Mouse (Mus musculus): ENCODE results near the gene Rtn2. TPM values are rescaled to one million over a fixed set of nuclear protein-coding genes. Genes with fewer than 3 reads are reported as not detected.

The Rtn2 gene
- total RNA-seq (2021) = 100 to 1,000 TPM; 137 to 148 TPM

- intact Hi-C loops (cut with DNase I) = loop anchor here (5.0 kb wide), 1 partner anchor 105 kb away; the partner anchor contains the start of gene Eml2
- DNase-seq = peak; percentile 62 to 68
Measured at GRCm38 (mm10) chr7:19282385-19282784, at the start of gene Rtn2. Gene Rtn2, plus strand, starts transcription at chr7:19282624.

- intact Hi-C loops (cut with DNase I) = loop anchor here (5.0 kb wide), 1 partner anchor 123 kb away; the partner anchor contains the start of genes Cd3eap and Ppp1r13l
- DNase-seq = no peak
Measured at GRCm38 (mm10) chr7:19234652-19235051, 47.8 kb upstream of the Rtn2 start.

DNA sequence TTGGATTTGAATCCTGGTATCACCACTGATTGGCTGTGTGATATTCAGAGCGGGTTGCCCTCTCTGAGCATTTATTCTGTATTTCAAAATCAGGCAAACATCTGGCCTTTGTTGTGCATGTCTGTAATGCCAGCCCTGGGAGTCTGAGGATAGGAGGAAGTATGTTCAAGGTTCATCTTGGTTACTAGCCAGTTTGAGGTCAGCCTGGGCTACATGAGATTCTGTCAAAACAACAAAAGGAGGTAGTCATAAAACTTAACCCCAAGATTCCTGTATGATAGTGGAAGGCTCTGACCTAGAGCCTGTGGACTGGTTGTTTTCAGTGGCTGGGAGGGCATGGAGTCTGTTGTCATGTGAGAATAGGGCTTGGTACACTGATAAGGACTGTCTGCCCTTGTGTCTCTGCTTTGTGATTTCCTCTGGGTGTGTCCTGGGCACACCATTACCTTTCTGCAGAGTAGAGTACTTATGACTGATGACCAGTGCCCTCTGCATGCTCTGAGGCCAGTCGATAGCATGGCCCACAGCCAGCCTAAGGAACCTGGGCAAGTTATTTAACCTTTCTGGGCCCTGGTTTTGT, 47.2 kb upstream of the Rtn2 start:
- intact Hi-C loops (cut with DNase I) = loop anchor here (5.0 kb wide), 1 partner anchor 122 kb away; the partner anchor contains the start of genes Cd3eap and Ppp1r13l
- DNase-seq = no peak

DNA sequence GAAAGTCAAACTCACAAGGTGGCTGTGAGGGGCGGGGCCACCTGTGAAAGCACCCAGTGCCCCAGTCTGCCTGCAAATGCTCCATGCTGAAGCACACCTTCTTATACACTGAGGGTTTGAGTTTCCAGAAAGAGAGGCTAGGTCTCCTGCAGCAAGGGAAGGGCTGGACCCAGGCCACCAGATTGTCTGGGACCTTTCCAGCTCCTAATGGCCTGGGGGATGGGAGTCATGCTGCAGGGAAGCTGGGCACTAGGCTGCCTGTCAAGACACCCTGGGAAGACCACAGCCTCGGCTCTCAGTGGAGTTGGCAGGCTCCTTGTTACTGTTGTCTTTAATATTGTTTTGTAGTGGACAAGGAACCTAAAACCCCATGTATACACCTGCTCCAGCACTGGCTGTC, 46.0 kb upstream of the Rtn2 start:
- DNase-seq = peak; percentile 39 to 46
- intact Hi-C loops (cut with DNase I) = loop anchor here (5.0 kb wide), 1 partner anchor 121 kb away; the partner anchor contains the start of genes Cd3eap and Ppp1r13l

GRCm38 (mm10) chr7:19238344-19238743, 44.1 kb upstream of the Rtn2 start:
- peak in 1 of 2 experiments; percentile 22 for DNase-seq
- intact Hi-C loops (cut with DNase I) = loop anchor here (5.0 kb wide), 1 partner anchor 119 kb away; the partner anchor contains the start of genes Cd3eap and Ppp1r13l

DNA sequence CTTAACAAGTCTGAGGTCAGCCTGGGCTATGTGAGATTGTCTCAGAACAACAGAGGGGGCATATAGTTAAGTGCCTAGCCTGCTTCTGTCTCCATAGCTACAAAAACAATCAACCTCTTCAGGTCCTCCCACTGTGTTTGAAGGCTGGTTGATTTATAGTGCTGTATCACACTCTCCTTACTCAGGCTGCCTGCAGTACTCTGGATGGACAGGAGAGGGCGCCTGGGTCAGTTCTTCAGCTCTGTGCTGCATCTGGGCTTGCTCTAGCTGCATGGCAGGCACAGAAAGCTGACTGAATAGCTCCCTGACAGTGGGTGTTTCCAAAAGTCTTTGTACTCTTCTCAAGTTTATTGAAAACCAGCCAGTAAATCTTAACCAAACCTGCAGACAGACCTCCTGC, 43.0 kb upstream of the Rtn2 start:
- peak; percentile 89 to 96 for DNase-seq
- intact Hi-C loops (cut with DNase I) = loop anchor here (1.0 to 5.0 kb wide), 3 partner anchors 44 to 118 kb away; partner anchors contain the start of genes Cd3eap and Ppp1r13l

DNA sequence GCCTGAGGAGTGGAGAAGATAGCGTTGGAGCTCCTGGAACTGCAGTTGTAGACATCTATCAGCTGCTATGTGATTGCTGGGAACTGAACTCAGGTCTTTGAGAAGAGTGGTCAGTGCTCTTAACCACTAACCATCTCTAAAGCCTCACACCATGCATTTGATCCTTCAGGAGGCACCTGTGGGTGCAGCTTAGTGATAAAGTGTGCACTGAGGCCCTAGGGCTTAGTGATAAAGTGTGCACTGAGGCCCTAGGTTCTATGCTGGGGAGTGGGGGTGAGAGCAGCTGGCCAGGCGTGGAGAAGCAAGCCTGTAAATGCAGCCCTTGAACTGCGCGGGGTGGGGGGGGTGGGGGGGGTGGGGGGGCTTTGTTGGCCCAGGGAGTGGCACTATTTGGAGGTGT, 42.4 kb upstream of the Rtn2 start:
- intact Hi-C loops (cut with DNase I) = loop anchor here (1.0 to 5.0 kb wide), 4 partner anchors 17 to 117 kb away; partner anchors contain the start of genes Cd3eap and Ppp1r13l
- DNase-seq = no peak

GRCm38 (mm10) chr7:19240905-19241463, 41.4 kb upstream of the Rtn2 start:
- no peak for DNase-seq
- intact Hi-C loops (cut with DNase I) = loop anchor here (2.0 kb wide), 1 partner anchor 16 kb away; no protein-coding TSS in a partner anchor

- intact Hi-C loops (cut with DNase I) = no loop called here
- no peak for DNase-seq
Measured at GRCm38 (mm10) chr7:19242005-19242404, 40.4 kb upstream of the Rtn2 start.

DNA sequence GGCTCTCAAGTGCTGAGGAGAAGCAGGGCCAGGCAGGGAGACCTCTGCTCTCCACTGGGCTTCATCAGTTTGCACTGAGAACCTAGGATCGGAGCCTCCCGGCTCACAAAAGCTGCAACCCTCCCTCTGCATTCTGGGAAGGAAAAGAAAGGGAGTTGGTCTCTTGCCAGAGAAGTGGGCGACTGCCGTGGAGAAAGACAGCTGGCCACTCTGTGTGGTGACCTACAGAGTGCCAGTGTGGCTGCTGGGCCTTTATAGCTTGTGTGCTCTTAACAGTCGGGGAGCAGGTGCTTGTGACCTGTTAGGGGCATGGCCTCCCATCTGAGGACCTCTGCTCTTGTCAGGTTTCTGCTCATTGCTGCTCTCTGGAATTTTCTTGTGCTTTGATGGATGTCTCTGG, 38.6 kb upstream of the Rtn2 start:
- intact Hi-C loops (cut with DNase I) = no loop called here
- DNase-seq = no peak

- no peak for DNase-seq
- intact Hi-C loops (cut with DNase I) = no loop called here
Measured at GRCm38 (mm10) chr7:19245083-19245482, 37.3 kb upstream of the Rtn2 start.

DNA sequence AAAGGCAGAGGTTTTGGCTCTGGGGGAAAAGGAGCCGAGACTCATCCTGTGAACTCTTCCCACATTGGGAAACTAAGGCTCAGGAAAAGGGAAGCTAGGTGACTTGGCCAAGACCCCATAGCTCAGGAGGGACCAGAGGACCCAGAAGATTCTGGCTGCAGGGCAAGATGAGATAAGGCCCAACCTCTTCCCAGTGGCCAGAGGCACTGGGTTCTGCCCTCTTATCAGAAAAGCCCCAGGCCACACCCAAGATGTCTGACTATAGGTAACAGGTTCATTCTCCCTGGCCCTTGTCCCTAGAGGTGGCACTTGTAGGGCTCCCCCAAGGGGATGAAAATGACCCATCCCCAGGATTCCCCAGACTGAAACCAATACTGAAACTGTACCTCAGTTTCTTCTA, 35.6 kb upstream of the Rtn2 start:
- DNase-seq = no peak
- intact Hi-C loops (cut with DNase I) = no loop called here

DNA sequence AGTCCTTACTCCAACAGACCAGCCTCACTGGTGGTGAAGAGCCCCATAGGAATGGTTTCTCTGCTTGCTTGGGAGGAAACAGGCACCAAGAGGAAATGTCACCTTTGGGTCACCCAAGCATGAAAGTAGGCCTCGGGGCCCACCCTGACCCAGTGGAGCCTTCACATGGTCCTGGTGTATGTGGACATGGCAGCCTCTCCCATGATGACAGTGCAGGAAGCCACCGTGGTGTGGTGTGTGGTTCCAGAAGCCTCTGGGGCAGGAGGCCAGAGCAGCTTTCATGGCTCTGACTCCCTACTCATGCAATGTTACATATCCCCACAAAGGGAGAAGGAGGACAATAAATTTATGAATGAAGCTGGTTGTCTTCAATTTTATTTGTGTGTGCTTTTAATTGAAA, 34.9 kb upstream of the Rtn2 start:
- no peak for DNase-seq
- intact Hi-C loops (cut with DNase I) = no loop called here

GRCm38 (mm10) chr7:19252078-19252477, 30.3 kb upstream of the Rtn2 start:
- intact Hi-C loops (cut with DNase I) = no loop called here
- DNase-seq = no peak

- intact Hi-C loops (cut with DNase I) = no loop called here
- DNase-seq = no peak
Measured at GRCm38 (mm10) chr7:19253437-19253836, 29.0 kb upstream of the Rtn2 start.

GRCm38 (mm10) chr7:19255395-19255794, 27.0 kb upstream of the Rtn2 start:
- intact Hi-C loops (cut with DNase I) = no loop called here

GRCm38 (mm10) chr7:19256567-19256966, 25.9 kb upstream of the Rtn2 start:
- intact Hi-C loops (cut with DNase I) = loop anchor here (2.0 kb wide), 1 partner anchor 16 kb away; no protein-coding TSS in a partner anchor
- no peak for DNase-seq

More at GRCm38 (mm10) chr7:19255395-19255794, 27.0 kb upstream of the Rtn2 start:
- DNase-seq = no peak

- DNase-seq = peak; percentile 63 to 66
- intact Hi-C loops (cut with DNase I) = loop anchor here (2.0 kb wide), 1 partner anchor 17 kb away; no protein-coding TSS in a partner anchor
Measured at GRCm38 (mm10) chr7:19257390-19258022, 24.9 kb upstream of the Rtn2 start.

- no peak for DNase-seq
- intact Hi-C loops (cut with DNase I) = no loop called here
Measured at GRCm38 (mm10) chr7:19258336-19258735, 24.1 kb upstream of the Rtn2 start.

- DNase-seq = no peak
- intact Hi-C loops (cut with DNase I) = no loop called here
Measured at GRCm38 (mm10) chr7:19265147-19265546, 17.3 kb upstream of the Rtn2 start.

Data from heart, postnatal 36 days (tissue).